Mouse (Mus musculus) testis, adult 2 months (tissue): ENCODE data around the gene Cdk6. TPM values are rescaled to one million over a fixed set of nuclear protein-coding genes. Genes with fewer than 3 reads are reported as not detected.

ENCODE experiments used
- H3K27ac ChIP-seq: fragments of 200-500 bp; 2 replicates; pipeline ENCODE4 v1.5.1; 2012; ENCODE audit warnings: low read depth, low read length; ENCODE audit not compliant: control insufficient read depth, insufficient read depth
- H3K27me3 ChIP-seq: fragments of 200-500 bp; 2 replicates; pipeline ENCODE4 v1.6.1; 2012; ENCODE audit warnings: mild to moderate bottlenecking, low read length, moderate library complexity; ENCODE audit not compliant: control insufficient read depth, insufficient read depth
- H3K36me3 ChIP-seq: fragments of 200-500 bp; 2 replicates; pipeline ENCODE4 v1.6.1; 2012; ENCODE audit warnings: mild to moderate bottlenecking, low read length; ENCODE audit not compliant: control insufficient read depth, insufficient read depth
- H3K4me1 ChIP-seq: fragments of 200-500 bp; 2 replicates; pipeline ENCODE4 v1.6.1; 2012; ENCODE audit warnings: low read length; ENCODE audit not compliant: control insufficient read depth, insufficient read depth
- H3K4me3 ChIP-seq: fragments of 200-500 bp; 2 replicates; pipeline ENCODE4 v1.5.1; 2012; ENCODE audit warnings: low read depth, mild to moderate bottlenecking, low read length, moderate library complexity, mixed read lengths; ENCODE audit not compliant: control insufficient read depth
- CTCF ChIP-seq: fragments of 200-500 bp; IDR thresholded peaks from 2 replicates; pipeline ENCODE4 v1.5.1; 2012; ENCODE audit warnings: low read depth, mild to moderate bottlenecking, inconsistent platforms, low read length, moderate library complexity; ENCODE audit not compliant: control insufficient read depth, insufficient read depth, insufficient replicate concordance
- POLR2A ChIP-seq: fragments of 200-500 bp; IDR thresholded peaks from 2 replicates; pipeline ENCODE4 v1.6.1; 2012; ENCODE audit warnings: low read depth, mild to moderate bottlenecking, inconsistent platforms, low read length, moderate library complexity; ENCODE audit not compliant: control insufficient read depth
- polyA plus RNA-seq: library from polyadenylated mRNA; depleted of rRNA; stranded (reverse); fragments of >200 nt; gene quantifications from 2 replicates; pipeline ENCODE4 v1.2.3, GENCODE M21; 2012

Cdk6 gene
- polyA plus RNA-seq, 1 experiment = 5.6 TPM

- Histone ChIP-seq H3K4me3 (peak within 1 kb of the TSS; percentile 96), H3K27ac (peak within 1 kb of the TSS; percentile 92), H3K36me3 (no peaks in the 10 kb centered on the region), H3K4me1 (0 out of 2 replicates have a peak, but pooled peaks cover 2% of the 10 kb centered on the region), H3K27me3 (no peaks in the 10 kb centered on the region)
- TF ChIP-seq POLR2A (peak; percentile 87; the same call in 1 of the 2 replicates), CTCF (peak; percentile 95)
These were observed 202.6 kb downstream of the Cdk6 start, which contains the start of gene Fam133b for GRCm38 (mm10) chr5:3543629-3544479. Gene Fam133b, plus strand, starts transcription at chr5:3543833.

GRCm38 (mm10) chr5:3544480-3544769 lies 203.1 kb downstream of the Cdk6 start:
- Histone ChIP-seq H3K27ac (peak overlapping the region; percentile 92; the same call in 1 of the 2 replicates), H3K4me3 (peak overlapping the region; percentile 96), H3K36me3 (no peaks in the 10 kb centered on the region), H3K4me1 (0 out of 2 replicates have a peak, but pooled peaks cover 2% of the 10 kb centered on the region), H3K27me3 (no peaks in the 10 kb centered on the region)
- TF ChIP-seq CTCF (no peak), POLR2A (no peak)

GRCm38 (mm10) chr5:3546226-3546625 lies 204.9 kb downstream of the Cdk6 start:
- Histone ChIP-seq H3K4me3 (no peak overlapping the region), H3K27me3 (no peaks in the 10 kb centered on the region), H3K4me1 (0 out of 2 replicates have a peak, but pooled peaks cover 2% of the 10 kb centered on the region), H3K36me3 (no peaks in the 10 kb centered on the region), H3K27ac (no peak overlapping the region)
- no peak for TF ChIP-seq CTCF
- no peak for TF ChIP-seq POLR2A

GRCm38 (mm10) chr5:3551481-3551880 lies 210.2 kb downstream of the Cdk6 start:
- TF ChIP-seq POLR2A = no peak
- TF ChIP-seq CTCF = no peak

GRCm38 (mm10) chr5:3554198-3554597 lies 212.9 kb downstream of the Cdk6 start:
- TF ChIP-seq POLR2A (no peak), CTCF (no peak)
- H3K4me3 ChIP-seq = no peak overlapping the region
- no peaks in the 10 kb centered on the region for H3K27me3 ChIP-seq
- H3K36me3 ChIP-seq = peaks cover 3% of the 10 kb centered on the region; the same call in 1 of the 2 replicates
- no peak overlapping the region for H3K27ac ChIP-seq
- H3K4me1 ChIP-seq = no peaks in the 10 kb centered on the region

More at GRCm38 (mm10) chr5:3551481-3551880, 210.2 kb downstream of the Cdk6 start:
- H3K4me3 ChIP-seq = no peak overlapping the region
- no peaks in the 10 kb centered on the region for H3K27me3 ChIP-seq
- no peaks in the 10 kb centered on the region for H3K4me1 ChIP-seq
- peaks cover 2% of the 10 kb centered on the region; the same call in 1 of the 2 replicates for H3K36me3 ChIP-seq
- no peak overlapping the region for H3K27ac ChIP-seq

- H3K4me3 ChIP-seq = peak within 1 kb of the TSS; percentile 85
- TF ChIP-seq POLR2A = no peak
- no peak for TF ChIP-seq CTCF
- H3K27me3 ChIP-seq = no peaks in the 10 kb centered on the region
- H3K4me1 ChIP-seq = no peaks in the 10 kb centered on the region
- H3K36me3 ChIP-seq = peaks cover 4% of the 10 kb centered on the region
- H3K27ac ChIP-seq = peak within 1 kb of the TSS; percentile 70
These were observed 230.0 kb downstream of the Cdk6 start, which contains the start of gene 1700109H08Rik for GRCm38 (mm10) chr5:3571266-3571665. Gene 1700109H08Rik, plus strand, starts transcription at chr5:3571566.

GRCm38 (mm10) chr5:3574825-3575224 lies 233.5 kb downstream of the Cdk6 start:
- Histone ChIP-seq H3K36me3 (peaks cover 5% of the 10 kb centered on the region), H3K4me1 (no peaks in the 10 kb centered on the region), H3K27ac (no peak overlapping the region), H3K4me3 (no peak overlapping the region), H3K27me3 (no peaks in the 10 kb centered on the region)
- no peak for TF ChIP-seq CTCF
- no peak for TF ChIP-seq POLR2A
